Mouse (Mus musculus) heart, adult 8-10 months (tissue): ENCODE results near the gene Spata2. TPM values are rescaled to one million over a fixed set of nuclear protein-coding genes. Genes with fewer than 3 reads are reported as not detected.

Source experiments
- DNase-seq: peaks from one replicate; pipeline ENCODE4 v3.0.0; 2022; ENCODE audit warnings: low spot score
- total RNA-seq, 4 experiments: library from RNA; stranded (reverse); gene quantifications; 2 replicates each; pipeline ENCODE4 v1.2.4; 2022

Gene Spata2
- total RNA-seq, 4 experiments from 2014 or later, result 10.3 to 17.0 (median 15.9) TPM

DNA sequence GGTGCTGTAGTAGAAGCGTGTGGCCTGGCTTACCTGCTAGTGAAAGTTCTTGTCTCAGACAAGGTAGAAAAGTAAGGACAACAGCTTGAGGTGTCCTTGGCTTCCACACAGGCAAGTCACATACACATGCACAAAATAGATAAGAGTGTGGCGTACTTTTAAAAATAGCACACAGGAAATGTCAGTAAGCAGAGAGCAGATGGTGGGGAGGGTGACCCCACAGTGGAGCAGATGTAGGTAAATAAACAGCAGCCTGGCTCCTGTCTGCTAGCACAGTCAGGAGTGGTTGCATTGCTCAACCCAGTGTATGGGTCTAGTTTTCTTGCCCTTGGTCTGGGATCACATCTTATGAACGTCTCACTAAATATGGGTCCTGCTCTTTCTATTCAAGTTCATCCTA lies 17.8 kb upstream of the Spata2 start:
- DNase-seq, result peak; percentile 41

DNA sequence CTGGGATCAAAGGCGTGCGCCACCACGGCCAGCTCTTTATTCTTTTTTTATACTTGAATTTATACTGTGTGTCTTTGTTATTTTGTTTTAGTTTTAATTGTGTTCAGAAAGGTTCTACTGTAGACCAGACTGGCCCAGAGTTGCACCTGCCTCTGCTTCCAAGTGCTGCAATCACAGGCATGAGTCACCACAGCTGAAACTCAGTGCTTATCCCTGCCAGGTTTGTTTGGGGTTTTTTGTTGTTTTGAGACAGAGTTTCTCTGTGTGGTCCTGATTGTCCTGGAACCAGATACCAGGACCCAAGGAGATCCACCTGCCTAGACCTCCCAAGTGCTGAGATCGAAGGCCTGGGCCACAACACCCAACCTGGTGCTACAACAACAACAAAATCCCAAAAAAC lies 15.9 kb upstream of the Spata2 start:
- no peak for DNase-seq

DNA sequence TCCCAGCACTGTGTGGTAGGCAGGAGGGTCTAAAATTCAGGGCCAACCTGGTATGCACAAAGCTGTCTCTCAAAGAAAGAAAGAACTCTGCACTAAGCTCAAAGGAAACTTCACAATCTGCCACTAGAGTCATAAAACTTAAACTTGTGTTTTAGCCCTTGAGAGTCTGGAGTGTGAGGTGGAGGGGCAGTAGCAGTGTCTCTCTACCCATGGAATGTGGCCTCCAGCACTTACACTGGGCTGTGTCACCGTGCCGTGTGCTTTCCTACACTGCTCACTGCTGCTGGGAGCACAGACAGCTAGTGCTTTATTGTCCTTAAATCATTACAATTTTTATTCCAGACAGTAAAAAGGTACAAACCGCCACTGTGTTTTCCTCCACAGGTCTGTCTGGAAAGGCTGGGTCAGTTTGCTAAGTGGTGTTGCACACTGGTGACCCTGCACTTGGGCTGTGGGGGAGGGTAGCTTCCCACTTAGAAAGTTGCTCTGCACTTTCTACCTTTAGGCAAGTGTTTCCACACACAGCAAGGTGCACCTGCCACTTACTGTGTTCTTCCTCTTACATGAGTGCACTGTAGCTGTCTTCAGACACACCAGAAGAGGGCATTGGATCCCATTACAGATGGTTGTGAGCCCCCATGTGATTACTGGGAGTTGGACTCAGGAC lies 15.2 kb upstream of the Spata2 start:
- no peak for DNase-seq

DNA sequence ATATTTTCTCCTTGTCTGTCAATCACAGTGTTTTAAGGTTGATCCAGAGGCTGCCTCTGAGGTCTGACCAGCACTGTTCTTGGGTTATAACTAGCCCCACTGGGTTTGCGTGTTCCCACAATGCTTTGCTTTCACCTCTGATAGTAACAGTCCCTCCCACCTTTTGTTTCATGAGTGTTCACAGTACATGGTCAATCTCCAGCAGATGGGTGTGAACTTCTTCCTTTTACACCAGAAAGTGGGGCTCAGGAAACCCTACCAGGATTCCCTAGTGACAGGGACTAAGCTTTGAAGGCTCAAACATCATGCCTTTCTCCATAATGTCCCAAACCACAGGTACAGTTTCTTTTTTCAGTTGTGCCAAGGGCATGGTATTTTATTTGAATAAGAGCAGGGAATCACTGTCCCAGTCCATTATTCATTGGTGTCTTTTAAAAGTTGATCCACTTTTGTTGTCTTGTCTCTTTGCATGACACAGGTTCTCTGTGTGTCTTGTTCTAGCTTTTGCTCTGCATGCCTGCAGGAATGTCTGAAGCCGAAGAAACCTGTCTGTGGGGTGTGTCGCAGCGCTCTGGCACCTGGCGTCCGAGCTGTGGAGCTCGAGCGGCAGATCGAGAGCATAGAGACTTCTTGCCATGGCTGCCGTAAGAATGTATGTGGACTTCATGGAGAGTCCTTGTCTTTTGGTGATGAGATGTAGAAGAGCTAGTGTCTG lies 14.0 kb upstream of the Spata2 start:
- no peak for DNase-seq

DNA sequence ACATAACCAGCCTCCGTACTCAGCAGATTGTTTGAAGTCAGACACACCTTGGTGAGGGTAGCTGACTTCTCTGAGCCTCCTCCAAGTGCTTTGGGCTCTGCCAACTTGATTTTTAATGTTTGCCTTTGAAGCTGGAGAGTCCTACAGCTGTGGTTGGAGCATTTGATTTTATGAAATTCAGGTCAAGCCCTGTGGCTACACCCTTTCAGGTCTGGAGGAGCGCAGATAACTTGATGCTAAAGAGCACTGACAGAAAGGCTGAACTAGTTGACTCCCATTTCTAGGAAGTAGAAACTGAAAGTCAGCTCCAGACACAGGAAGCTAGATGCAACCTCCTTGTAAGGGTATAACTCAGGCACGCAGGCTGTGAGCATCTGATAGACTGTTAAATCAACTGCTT lies 12.4 kb upstream of the Spata2 start:
- DNase-seq, result no peak

DNA sequence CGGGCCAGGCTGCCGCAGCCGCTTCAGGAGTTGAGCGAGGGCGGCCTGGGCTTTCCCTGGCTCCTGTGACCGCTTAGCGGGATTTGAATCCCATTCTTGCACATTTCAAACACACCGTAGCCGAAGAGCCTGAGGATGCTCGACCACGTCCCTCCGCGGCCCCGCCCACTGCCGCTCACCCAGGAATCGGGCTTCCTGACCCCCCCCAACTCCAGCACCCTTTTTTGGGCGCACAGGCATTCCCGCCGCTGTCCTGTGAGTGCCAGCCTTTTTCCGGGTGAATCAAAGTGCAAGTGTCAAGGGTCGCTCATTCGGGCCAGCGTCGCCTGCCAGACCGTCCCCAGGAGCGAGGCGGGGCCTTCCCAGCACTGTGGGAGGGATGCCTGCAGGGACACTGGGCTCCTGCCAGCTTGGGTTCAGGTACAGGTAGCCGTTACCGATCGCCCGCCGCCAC lies 11.2 kb upstream of the Spata2 start:
- no peak for DNase-seq

DNA sequence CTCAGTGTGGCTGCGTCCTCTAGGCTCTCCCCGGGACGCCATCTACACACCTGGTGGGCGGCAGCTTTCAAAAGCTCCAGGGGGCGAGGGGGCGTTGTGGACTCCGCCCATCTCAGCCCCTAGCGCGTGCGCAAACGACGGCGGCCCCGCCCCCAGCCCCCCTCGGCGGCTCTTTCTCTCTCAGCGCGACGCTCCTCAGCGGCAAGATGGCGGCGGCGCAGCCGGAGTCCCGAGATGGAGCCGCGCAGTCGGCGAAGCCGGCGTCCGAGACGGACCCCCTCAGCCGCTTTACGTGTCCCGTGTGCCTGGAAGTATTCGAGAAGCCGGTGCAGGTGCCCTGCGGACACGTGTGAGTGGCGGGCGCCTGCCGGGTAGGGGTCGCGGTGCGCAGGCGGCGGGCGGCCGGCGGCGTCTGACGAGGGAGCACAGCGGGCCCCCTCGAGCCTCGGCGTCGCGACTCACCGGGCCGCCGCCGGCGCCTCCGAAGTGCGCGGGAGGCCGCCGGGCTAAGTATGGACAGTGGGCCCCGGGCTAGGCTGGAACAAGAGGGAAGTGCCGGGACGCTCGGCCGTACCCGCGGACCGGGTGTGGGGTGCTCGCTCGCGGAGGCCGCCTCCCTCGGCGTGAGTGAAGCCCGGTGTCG lies 10.7 kb upstream of the Spata2 start:
- DNase-seq, result peak; percentile 77

DNA sequence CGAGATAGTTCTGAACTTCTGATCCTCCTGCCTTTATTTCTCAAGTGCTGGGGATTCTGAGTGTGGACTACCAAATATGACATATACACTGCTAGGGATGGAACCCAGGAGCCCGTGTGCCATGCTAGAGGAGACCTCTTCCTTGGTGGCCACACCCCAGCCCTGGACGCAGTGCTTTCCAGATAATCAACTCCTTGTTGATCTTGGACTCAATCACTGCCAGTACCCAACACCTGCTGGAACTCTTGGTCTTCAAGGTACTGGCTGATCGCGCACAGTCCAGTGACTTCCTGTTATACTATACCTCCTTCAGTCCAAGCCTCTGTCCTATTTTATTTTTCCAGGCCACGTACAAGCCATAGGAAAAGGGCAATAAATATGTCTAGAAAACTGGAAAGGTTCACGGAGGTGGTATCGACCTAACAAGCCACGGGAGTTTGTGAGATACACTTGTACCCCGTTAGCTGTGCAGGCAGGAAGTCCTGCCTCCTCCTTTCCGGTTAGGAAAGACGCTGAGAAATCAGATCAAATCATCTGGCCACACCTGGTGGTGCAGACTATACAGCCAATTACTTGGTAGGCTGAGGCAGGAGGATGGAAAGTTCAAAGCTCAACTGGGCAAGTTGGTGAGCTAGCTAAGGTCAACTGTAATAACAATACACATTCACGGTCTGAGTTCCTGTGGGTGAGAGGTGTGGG lies 10.0 kb upstream of the Spata2 start:
- no peak for DNase-seq

DNA sequence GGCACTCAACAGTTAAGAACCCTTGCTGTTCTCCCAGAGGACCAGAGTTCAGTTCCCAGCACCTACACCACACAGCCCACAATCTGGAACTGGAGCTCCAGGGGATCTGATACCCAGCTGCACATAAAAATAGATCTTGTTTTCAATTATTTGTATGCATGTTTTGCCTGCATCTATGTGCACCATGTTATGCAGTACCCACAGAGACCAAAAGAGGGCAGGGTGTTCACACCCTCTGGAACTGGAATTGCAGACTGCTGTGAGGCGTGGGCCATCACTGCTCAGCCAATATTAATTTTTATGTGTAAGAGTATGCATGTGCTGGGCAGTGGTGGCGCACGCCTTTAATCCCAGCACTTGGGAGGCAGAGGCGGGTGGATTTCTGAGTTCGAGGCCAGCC lies 4.6 kb upstream of the Spata2 start:
- DNase-seq, result no peak

DNA sequence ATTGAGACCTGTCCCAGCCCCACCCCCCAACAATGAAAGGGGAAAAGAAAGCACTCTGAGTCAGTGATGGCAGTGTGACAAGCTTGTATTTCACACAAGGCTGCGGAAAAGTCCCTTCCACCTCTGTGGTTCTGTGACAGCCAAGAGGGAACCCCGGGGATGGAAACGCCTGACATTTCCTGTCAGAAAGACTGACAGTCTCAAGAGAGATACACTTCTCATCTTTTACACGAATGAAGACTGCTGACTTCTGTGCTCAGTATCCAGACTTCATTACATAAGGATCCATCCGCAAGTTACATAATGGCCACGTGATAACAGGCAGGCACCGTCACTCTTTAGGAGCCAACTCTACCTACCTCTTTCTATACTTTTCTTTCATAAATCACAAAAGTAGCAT lies 3.8 kb upstream of the Spata2 start:
- no peak for DNase-seq

DNA sequence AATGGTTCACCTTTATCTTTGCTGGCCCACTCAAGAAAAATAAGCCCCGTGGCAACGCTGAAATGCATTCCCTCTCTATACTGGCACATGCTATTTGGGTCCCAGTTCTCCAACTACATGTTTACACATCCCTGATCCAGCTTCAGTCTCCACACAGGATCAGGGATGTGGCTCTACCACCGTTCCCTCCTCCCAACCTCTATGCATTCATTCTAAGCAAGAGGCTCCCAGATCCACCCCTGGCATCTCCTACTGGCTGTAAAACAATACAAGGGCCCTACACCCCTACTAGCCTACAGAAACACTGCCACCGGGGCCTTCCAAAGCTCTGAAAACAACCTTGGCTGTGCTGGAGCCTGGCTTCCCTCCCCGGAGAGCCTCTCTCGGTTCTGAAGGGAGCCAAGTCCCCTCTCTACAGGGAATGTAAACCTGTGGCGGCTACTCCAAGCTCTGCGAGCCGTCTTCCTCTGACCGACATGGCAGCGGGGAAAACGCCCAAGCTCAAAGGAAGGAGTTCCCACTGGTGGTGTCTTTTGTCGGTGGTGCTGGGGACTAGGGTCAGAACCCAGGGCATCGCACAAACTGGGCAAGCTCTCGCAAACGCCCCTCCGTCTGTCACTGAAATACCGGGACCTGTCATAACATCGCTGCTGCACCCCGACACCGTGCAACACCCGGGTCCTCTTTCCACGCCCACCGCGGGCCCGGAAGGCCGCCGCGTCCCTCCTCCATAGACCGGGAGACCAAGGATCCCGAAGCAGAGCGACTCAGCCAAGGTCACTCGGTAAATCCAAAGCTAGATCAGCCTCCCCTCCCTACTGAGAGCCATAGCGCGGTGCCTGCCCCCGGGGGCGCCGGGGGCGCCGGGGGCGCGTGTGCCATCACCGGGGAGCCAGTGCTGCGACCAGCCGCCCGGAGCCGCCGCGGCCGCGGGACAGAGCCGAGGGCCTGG lies 654 bp downstream of the Spata2 start, which contains the start of gene Rnf114:
Gene Rnf114 (plus strand): TSS at position 889 of the 952 bp plus-strand sequence.
- DNase-seq, result no peak

DNA sequence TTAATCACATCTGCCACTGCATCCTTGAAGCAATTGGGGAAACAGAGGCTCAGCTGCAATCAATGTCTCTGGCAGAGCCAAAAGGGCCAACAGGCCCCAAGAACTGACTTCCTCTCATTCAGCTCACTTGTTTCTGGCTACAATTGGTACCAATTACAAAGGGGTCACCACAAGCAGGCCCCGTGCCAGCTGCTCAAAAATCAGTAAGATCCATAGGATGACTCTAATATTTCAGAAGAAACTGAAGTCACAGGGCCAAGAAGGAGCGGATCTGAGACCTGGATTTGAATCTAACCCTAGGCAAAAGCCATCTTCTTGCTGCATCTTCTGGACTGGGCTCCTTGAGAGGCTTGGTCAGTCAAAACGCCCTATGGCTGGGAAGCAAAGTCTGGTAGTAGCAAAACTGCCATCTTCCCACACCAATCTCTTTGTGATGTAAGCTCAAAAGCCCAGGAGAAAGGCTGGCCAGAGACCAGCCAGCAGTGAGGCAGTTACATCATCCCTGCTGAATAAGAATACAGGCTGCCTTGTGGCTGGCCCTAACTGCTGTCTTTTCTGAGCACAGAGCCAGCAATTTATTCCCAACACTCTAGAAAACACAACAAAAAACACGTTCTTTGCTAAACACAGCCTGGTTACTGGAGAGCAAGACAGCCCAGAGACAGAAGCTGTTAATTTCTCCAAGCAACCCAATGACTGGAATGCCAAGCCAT lies 1.7 kb downstream of the Spata2 start:
- no peak for DNase-seq

DNA sequence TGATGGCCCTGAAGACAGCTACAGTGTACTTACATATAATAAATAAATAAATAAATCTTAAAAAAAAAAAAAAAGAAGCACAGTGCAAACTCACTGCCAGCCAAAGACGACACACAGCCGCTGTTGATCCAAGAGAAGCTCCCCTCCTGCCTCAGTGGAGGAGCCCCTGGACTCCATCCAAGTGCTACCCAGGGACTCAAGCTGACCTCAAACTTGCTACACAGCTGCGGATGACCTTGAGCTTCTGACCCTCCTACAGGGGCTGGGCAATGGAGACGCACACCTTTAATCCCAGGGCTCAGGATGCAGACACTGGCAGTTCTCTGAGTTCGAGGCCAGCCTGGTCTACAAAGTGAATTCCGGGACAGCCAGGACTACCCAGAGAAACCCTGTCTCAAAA lies 4.7 kb downstream of the Spata2 start:
- DNase-seq, result no peak

DNA sequence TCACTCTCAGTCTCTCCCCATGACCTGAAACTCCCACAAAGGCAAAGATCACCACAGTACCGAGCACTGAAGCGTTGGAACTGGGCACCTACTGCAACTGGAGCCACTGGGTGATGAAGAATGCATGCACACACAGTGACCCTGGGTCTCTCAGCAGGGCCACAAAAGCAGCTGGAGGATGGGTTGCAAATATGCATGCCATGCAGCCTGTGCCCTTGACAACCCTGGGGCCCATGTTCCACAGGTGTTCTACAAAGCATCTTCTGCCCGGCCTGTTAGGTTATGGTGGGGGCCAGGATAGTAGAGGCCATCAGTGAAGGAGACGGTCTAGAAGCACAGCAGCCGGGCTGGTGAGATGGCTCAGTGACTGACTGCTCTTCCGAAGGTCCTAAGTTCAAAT lies 5.1 kb downstream of the Spata2 start:
- DNase-seq, result no peak

DNA sequence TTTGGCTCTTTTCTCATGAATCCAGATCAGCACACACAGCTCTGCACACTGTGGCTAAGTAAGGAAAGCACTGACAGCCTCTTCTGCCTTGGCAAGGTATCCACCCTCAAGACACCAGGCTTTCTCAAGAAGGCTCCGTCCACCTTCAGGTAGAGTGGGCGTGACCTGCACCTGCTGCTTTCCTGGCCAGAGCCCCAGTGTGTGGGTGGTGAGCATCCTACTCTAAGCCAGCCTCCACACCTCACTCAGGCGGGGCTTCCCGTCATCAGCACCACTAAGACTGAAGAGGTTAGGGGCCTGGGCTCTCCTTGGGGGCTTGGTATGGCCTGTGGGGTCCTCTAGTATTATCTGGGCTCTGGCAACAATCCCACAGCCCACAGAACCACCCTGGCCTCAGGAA lies 6.1 kb downstream of the Spata2 start:
- no peak for DNase-seq

DNA sequence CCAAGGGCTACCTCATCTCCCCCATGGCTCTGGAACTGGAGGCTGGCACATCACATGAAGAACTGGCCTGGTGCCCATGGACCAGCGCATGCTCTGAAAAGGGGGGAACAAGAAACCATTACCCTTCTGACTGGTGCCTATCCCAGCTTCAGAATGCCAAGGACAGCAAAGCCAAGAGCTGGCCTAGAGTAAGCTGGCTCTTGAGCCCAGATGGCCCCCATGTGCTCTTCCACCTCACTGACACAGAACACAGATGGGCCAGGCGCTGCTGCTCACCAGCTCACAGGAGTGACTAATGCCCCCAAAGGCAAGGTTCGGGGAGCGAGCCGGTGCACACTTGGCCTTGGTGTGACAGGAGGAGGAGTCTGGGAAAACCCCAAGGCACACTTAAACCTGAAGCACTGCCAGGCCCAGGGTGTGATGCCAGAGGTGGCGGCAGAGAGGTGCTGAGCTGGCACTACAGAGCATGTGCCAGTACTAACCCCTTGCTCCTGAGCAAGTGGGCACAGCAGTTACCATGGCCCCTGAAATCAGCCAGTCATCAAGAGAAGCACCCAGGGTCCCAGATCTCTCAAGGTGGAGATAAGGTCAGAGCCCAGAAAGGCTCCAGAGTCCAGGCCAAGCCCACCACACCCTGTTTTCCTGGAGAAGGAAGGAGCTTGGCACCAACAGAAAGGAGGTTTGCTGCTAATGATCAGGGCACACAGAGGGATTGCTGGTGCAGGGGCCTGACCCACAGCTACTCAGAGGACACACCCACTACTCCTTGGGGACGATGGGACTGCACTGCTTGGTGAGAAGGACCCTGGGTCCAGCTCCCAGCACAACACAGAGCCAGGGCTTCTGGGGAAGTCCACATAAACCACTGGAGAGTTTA lies 6.9 kb downstream of the Spata2 start:
- DNase-seq, result peak; percentile 56

DNA sequence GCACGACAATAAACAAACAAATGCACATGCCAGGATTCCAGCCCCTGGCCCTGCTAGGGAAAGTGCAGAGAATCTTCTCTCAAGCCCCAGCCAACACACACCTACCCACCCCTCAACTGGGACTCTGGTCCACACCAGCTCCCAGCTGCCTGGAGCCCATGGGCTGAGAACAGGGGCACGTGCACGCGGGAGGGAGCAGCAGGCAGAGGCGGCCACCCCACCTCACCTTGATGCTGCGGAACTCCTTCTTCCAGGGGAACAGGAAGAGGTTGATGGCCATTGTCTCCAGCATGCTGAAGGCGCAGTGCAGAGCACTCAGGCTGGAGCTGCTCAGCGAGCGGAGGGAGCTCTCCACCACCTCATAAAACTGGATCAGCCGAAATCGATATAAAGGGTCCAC lies 7.8 kb downstream of the Spata2 start:
- DNase-seq, result no peak

DNA sequence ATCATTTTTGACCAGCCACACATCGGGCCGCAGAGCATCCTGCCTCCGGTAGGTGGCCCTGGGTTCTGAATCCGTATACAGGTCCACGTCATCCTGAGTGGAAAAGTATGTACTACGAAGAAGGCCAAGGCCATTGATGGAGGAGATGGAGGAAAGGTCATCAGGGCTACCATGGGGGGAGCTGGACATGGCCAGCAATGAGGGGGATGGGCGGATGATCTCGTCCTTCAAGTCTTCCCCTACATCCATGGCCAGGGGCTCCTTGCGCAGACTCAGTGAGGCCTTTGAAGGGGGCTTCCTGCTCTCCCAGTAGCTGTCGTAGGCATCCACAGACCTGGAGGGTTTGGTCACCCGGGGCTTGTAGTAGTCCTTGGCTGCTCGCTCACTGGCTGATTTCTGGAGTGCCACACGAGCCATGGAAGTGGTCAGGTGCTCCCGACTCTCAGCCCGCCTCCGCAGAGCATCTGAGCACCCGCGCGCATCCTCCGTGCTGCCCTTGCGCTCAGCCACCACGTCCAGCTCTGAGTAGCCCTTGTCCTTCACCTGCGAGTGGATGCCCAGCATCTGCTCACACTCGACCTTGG lies 8.8 kb downstream of the Spata2 start:
- DNase-seq, result no peak
